Mouse (Mus musculus) myocyte (in vitro differentiated cells): ENCODE measurements at regions not wholly inside any gene's neighbourhood (a gene's known extent, or its start where the extent isn't known, plus 50 kb on each side); places are given as distances from the start of the nearest gene placed in this dataset.

Experiments
- H3K27me3 ChIP-seq: one replicate; pipeline ENCODE4 v1.6.1; 2011; ENCODE audit not compliant: control insufficient read depth, insufficient read depth, insufficient read length
- H3K36me3 ChIP-seq: one replicate; pipeline ENCODE4 v1.6.1; 2011; ENCODE audit not compliant: control insufficient read depth, insufficient read depth
- H3K4me2 ChIP-seq: one replicate; pipeline ENCODE4 v1.6.1; 2011; ENCODE audit warnings: low read depth, control low read depth
- H3K4me3 ChIP-seq: one replicate; pipeline ENCODE4 v1.5.1; 2011; ENCODE audit warnings: mild to moderate bottlenecking, control low read depth, moderate library complexity
- H3K79me2 ChIP-seq: one replicate; pipeline ENCODE4 v1.6.1; 2011; ENCODE audit not compliant: control insufficient read depth, insufficient read depth
- H3ac ChIP-seq: one replicate; pipeline ENCODE4 v1.6.1; 2011; ENCODE audit not compliant: control insufficient read depth, insufficient read length
- CEBPB ChIP-seq: IDR thresholded peaks from 2 replicates; pipeline ENCODE4 v1.6.1; 2011; ENCODE audit warnings: mild to moderate bottlenecking, moderate library complexity; ENCODE audit not compliant: poor library complexity, insufficient read depth, severe bottlenecking
- E2F4 ChIP-seq: IDR thresholded peaks from one replicate; pipeline ENCODE4 v1.6.1; 2011; ENCODE audit warnings: mild to moderate bottlenecking, control low read depth, moderate library complexity; ENCODE audit not compliant: insufficient read depth
- MAX ChIP-seq: IDR thresholded peaks from one replicate; pipeline ENCODE4 v1.6.1; 2011; ENCODE audit warnings: low read depth, mild to moderate bottlenecking, control low read depth
- MYOD1 ChIP-seq, 3 experiments: IDR thresholded peaks; one replicate each; pipeline ENCODE4 v1.6.1; 2011; ENCODE audit warnings: control low read depth in 2 of 3, low read depth in 2 of 3, mild to moderate bottlenecking in 2 of 3, moderate library complexity in 1 of 3; ENCODE audit not compliant: insufficient read length in 2 of 3, control insufficient read depth in 1 of 3
- MYOG ChIP-seq, 3 experiments: IDR thresholded peaks; one replicate each; pipeline ENCODE4 v1.6.1; 2011; ENCODE audit warnings: control low read depth in 2 of 3, low read depth in 2 of 3, mild to moderate bottlenecking in 2 of 3; ENCODE audit not compliant: insufficient read length in 2 of 3, control insufficient read depth in 1 of 3, insufficient read depth in 1 of 3
- POLR2A ChIP-seq: IDR thresholded peaks from one replicate; pipeline ENCODE4 v1.6.1; 2011; ENCODE audit warnings: low read depth, mild to moderate bottlenecking, control low read depth, moderate library complexity; ENCODE audit not compliant: insufficient read length
- POLR2AphosphoS2 ChIP-seq: IDR thresholded peaks from one replicate; pipeline ENCODE4 v1.6.1; 2011; ENCODE audit warnings: low read depth, control low read depth; ENCODE audit not compliant: insufficient read length
- REST ChIP-seq: IDR thresholded peaks from one replicate; pipeline ENCODE4 v1.6.1; 2011; ENCODE audit warnings: mild to moderate bottlenecking, control low read depth, moderate library complexity; ENCODE audit not compliant: insufficient read depth, insufficient read length
- SRF ChIP-seq: IDR thresholded peaks from one replicate; pipeline ENCODE4 v1.6.1; 2011; ENCODE audit warnings: low read depth; ENCODE audit not compliant: control insufficient read depth, insufficient read length
- TCF12 ChIP-seq: IDR thresholded peaks from one replicate; pipeline ENCODE4 v1.6.1; 2011; ENCODE audit warnings: mild to moderate bottlenecking, control low read depth; ENCODE audit not compliant: poor library complexity, insufficient read depth, severe bottlenecking
- TCF3 ChIP-seq: IDR thresholded peaks from one replicate; pipeline ENCODE4 v1.6.1; 2011; ENCODE audit warnings: low read depth, control low read depth; ENCODE audit not compliant: insufficient read length
- USF1 ChIP-seq: IDR thresholded peaks from one replicate; pipeline ENCODE4 v1.6.1; 2011; ENCODE audit warnings: low read depth, mild to moderate bottlenecking, control low read depth, moderate library complexity

DNA sequence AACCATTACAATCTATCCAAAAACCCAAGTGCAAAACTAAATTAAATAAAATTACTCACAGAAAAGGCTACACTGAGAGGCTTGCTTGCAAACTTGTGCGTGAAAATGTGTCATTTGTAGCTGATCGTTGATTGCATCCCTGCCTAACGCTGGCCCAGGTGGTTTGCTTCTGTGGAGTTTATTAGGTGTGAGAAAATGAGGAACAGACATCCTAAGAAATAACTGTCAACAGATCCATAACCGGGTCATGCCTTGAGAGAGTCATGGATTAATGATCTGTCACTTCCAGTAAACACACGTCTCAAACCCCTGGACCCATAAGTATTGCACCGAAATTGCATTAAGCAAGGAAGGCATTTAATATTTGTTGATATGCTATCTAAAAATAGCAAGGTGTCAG is 73.4 kb upstream of the Tmem18 start:
- H3ac ChIP-seq: no peak overlapping the region
- no peaks in the 10 kb centered on the region for H3K36me3 ChIP-seq
- H3K27me3 ChIP-seq: no peaks in the 10 kb centered on the region
- no peak overlapping the region for H3K4me2 ChIP-seq
- H3K79me2 ChIP-seq: no peaks in the 10 kb centered on the region
- H3K4me3 ChIP-seq: no peak overlapping the region
- TF ChIP-seq MYOD1 (IDR thresholded peaks at IDR 0.05; ENCODE audit: control insufficient read depth in 1 of 3, insufficient read length in 2 of 3, low read depth in 2 of 3) (no peak), POLR2A (no peak), CEBPB (no peak), POLR2AphosphoS2 (no peak), REST (no peak), MYOG (IDR thresholded peaks at IDR 0.05; ENCODE audit: control insufficient read depth in 1 of 3, insufficient read depth in 1 of 3, insufficient read length in 2 of 3, low read depth in 2 of 3) (no peak), MAX (no peak), SRF (no peak), USF1 (no peak), TCF3 (no peak), E2F4 (no peak)

DNA sequence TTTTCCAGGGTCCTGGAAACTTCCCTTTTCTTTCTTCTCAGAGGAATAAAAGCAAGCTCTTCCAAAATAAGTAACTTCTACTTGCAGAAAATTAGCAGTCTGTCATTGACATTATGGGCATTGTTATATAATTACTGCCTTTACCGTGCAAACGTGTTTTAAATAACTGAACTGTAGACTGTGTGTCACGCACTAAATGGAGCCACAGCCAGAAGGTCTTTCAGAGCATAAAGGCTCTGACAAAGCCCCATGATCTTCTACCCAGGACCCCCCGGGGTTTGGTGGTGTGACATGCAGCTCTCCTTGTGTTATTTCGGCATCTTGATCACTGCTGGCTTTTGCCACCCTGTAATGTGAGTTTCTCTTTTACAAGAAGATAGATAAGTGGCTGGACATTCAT is 100.9 kb upstream of the Tmem18 start:
- H3K79me2 ChIP-seq: no peaks in the 10 kb centered on the region

DNA sequence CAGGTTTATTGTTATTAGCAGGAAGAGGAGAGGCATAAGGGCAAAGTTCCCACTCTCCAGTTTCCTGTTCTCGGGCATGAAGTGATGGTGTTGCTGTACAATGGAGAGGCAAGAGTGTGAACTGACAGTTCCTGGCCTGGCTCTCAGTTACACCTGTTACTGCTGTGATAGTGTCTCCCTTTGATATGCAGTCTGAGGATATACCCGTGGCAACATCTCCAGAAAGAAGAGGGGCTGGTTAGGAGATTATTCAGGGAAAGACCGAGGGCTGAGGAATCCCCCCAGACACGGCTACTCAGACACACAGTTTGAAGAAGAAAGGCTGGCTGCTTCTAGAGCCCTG is 100.3 kb upstream of the Sntg2 start:
- TF ChIP-seq POLR2A (no peak), MYOD1 (IDR thresholded peaks at IDR 0.05; ENCODE audit: control insufficient read depth in 1 of 3, insufficient read length in 2 of 3, low read depth in 2 of 3) (no peak), USF1 (no peak), TCF3 (no peak), TCF12 (no peak), E2F4 (no peak), MAX (no peak), POLR2AphosphoS2 (no peak), CEBPB (no peak), REST (no peak), MYOG (IDR thresholded peaks at IDR 0.05; ENCODE audit: control insufficient read depth in 1 of 3, insufficient read depth in 1 of 3, insufficient read length in 2 of 3, low read depth in 2 of 3) (no peak)
- Histone ChIP-seq H3ac (no peak overlapping the region), H3K27me3 (no peaks in the 10 kb centered on the region), H3K79me2 (no peaks in the 10 kb centered on the region), H3K36me3 (no peaks in the 10 kb centered on the region), H3K4me2 (no peak overlapping the region), H3K4me3 (no peak overlapping the region)

More for the DNA sequence above, 100.9 kb upstream of the Tmem18 start:
- H3ac ChIP-seq: no peak overlapping the region
- no peak for TF ChIP-seq CEBPB
- no peak for TF ChIP-seq MYOG (IDR thresholded peaks at IDR 0.05; ENCODE audit: control insufficient read depth in 1 of 3, insufficient read depth in 1 of 3, insufficient read length in 2 of 3, low read depth in 2 of 3)
- no peak for TF ChIP-seq POLR2A
- TF ChIP-seq REST: no peak
- TF ChIP-seq TCF3: no peak
- no peak for TF ChIP-seq TCF12
- TF ChIP-seq MAX: no peak
- TF ChIP-seq MYOD1 (IDR thresholded peaks at IDR 0.05; ENCODE audit: control insufficient read depth in 1 of 3, insufficient read length in 2 of 3, low read depth in 2 of 3): no peak
- H3K4me2 ChIP-seq: no peak overlapping the region
- no peaks in the 10 kb centered on the region for H3K36me3 ChIP-seq
- H3K4me3 ChIP-seq: no peak overlapping the region
- no peaks in the 10 kb centered on the region for H3K27me3 ChIP-seq

DNA sequence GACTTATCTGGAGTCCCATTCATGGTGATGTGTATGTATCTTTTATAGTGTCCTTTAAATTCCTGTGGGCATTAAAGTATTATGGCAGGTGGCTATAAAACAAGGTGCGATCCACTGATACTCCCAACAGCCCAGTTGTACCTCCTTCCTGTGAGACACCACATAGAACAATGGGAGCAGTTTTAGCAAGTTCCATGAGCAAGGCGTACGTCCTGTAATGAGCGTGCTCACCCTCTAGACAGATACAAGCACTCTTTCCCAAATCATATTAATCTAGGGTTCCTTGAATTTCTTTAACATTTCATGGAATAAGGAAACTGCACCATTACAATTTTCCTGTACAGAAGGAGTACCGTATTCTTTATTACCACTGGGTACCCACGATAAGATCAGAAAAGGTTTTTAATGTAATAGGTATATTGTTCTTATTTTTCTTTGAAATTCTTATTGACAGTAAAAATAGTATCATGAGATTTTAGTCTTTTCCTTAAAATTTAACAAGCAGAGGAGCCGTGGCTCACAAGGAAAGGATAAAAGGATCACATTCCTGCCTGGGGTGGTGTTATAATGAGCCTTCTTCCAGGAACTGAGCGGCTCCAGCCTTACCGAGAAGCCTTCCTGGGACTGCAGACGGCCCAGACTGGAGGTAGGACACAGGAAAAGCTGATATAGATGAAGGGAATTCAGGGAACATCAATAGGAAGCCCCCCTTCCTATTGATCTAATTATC is 99.7 kb upstream of the Sntg2 start:
- Histone ChIP-seq H3K27me3 (no peaks in the 10 kb centered on the region), H3K36me3 (no peaks in the 10 kb centered on the region), H3K79me2 (no peaks in the 10 kb centered on the region), H3K4me3 (no peak overlapping the region), H3K4me2 (no peak overlapping the region), H3ac (no peak overlapping the region)
- TF ChIP-seq E2F4 (no peak), MAX (no peak), POLR2A (no peak), POLR2AphosphoS2 (no peak), TCF3 (no peak), MYOD1 (IDR thresholded peaks at IDR 0.05; ENCODE audit: control insufficient read depth in 1 of 3, insufficient read length in 2 of 3, low read depth in 2 of 3) (no peak), TCF12 (no peak), SRF (no peak), MYOG (IDR thresholded peaks at IDR 0.05; ENCODE audit: control insufficient read depth in 1 of 3, insufficient read depth in 1 of 3, insufficient read length in 2 of 3, low read depth in 2 of 3) (no peak), USF1 (no peak), REST (no peak), CEBPB (no peak)

DNA sequence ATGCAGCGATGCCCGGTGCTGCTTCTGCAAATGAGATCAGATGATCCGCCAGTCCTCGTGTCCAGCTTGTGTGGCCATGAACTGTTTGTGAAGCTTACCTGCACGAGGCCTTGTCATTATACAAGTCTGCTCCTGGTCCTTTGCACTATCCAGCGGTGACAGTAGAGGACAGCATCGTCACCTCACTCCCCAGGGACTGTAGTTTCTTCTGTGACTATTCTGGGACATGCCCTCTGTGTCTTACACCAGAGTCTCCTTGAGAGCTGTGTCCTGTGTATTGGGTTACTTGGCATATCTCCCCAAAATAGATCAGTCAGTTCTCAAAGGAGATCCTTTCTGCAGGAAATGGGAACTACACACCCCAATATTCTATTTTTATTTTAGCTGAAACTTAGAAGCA is 94.0 kb upstream of the Sntg2 start:
- Histone ChIP-seq H3K4me2 (no peak overlapping the region), H3K36me3 (no peaks in the 10 kb centered on the region), H3K4me3 (no peak overlapping the region), H3K79me2 (no peaks in the 10 kb centered on the region), H3ac (no peak overlapping the region), H3K27me3 (no peaks in the 10 kb centered on the region)
- TF ChIP-seq REST (no peak), E2F4 (no peak), USF1 (no peak), CEBPB (no peak), TCF3 (no peak), TCF12 (no peak), POLR2AphosphoS2 (no peak), POLR2A (no peak), SRF (no peak), MYOG (IDR thresholded peaks at IDR 0.05; ENCODE audit: control insufficient read depth in 1 of 3, insufficient read depth in 1 of 3, insufficient read length in 2 of 3, low read depth in 2 of 3) (no peak), MAX (no peak), MYOD1 (IDR thresholded peaks at IDR 0.05; ENCODE audit: control insufficient read depth in 1 of 3, insufficient read length in 2 of 3, low read depth in 2 of 3) (no peak)
